Mouse (Mus musculus) intestine, embryonic 14.5 days (tissue): Measurements from ENCODE around the gene Klhl32. TPM values are rescaled to one million over a fixed set of nuclear protein-coding genes. Genes with fewer than 3 reads are reported as not detected.

ENCODE experiments used
- ATAC-seq: fragments of 200-750 bp; cut with Nextera tagmentation; replicated peaks from 2 replicates; pipeline ENCODE4 v1.8.0; 2017; ENCODE audit warnings: low read depth, moderate number of reproducible peaks, moderate TSS enrichment, moderate library complexity; ENCODE audit not compliant: low FRiP score, low TSS enrichment
- DNase-seq: peaks from one replicate; pipeline ENCODE4 v3.0.0-alpha.2; 2018; ENCODE audit warnings: low spot score
- H3K27ac ChIP-seq: fragments of 300-500 bp; sonication (generic); 2 replicates; pipeline ENCODE4 v1.5.1; 2014; ENCODE audit warnings: low read depth, mild to moderate bottlenecking, control low read depth
- H3K27me3 ChIP-seq: fragments of 300-500 bp; sonication (generic); replicated peaks from 2 replicates; pipeline ENCODE4 v1.6.1; 2014; ENCODE audit warnings: low read length, control low read depth; ENCODE audit not compliant: control insufficient read depth, insufficient read depth
- H3K36me3 ChIP-seq: fragments of 300-500 bp; sonication (generic); 2 replicates; pipeline ENCODE4 v1.6.1; 2014; ENCODE audit warnings: low read length, control low read depth; ENCODE audit not compliant: control insufficient read depth, insufficient read depth
- H3K4me1 ChIP-seq: fragments of 300-500 bp; sonication (generic); replicated peaks from 2 replicates; pipeline ENCODE4 v1.6.1; 2014; ENCODE audit warnings: low read length, control low read depth, mixed read lengths; ENCODE audit not compliant: control insufficient read depth, insufficient read depth
- H3K4me2 ChIP-seq: fragments of 300-500 bp; sonication (generic); 2 replicates; pipeline ENCODE4 v1.6.1; 2014; ENCODE audit warnings: low read length
- H3K4me3 ChIP-seq: fragments of 300-500 bp; sonication (generic); 2 replicates; pipeline ENCODE4 v1.5.1; 2014; ENCODE audit warnings: low read depth, low read length, control low read depth, mixed read lengths
- H3K9ac ChIP-seq: fragments of 300-500 bp; sonication (generic); 2 replicates; pipeline ENCODE4 v1.6.1; 2014; ENCODE audit warnings: mild to moderate bottlenecking, low read length
- H3K9me3 ChIP-seq: fragments of 300-500 bp; sonication (generic); 2 replicates; pipeline ENCODE4 v1.6.1; 2016; ENCODE audit warnings: low read length, control low read depth; ENCODE audit not compliant: control insufficient read depth
- WGBS: fragments of 180-500 bp; shearing (Covaris S2); extraction: QIAGEN DNeasy Blood & Tissue Kit; methylation state at CpG from one replicate; pipeline ENCODE4 v1.1.7; 2014; 5-methylcytosine and 5-hydroxymethylcytosine counted together
- polyA plus RNA-seq: library from polyadenylated mRNA; unstranded; fragments of >200 nt; fragmentation: Nextera tagmentation; extraction: Ambion mirVana; gene quantifications from 2 replicates; pipeline ENCODE4 v1.2.1, GENCODE M21; 2014

The Klhl32 gene
- polyA plus RNA-seq, 1 experiment from 2014 or later: 5.5 TPM

- Histone ChIP-seq H3K9me3 (no peaks in the 10 kb centered on the region), H3K4me1 (peaks cover 4% of the 10 kb centered on the region), H3K4me2 (no peak overlapping the region), H3K27me3 (no peaks in the 10 kb centered on the region), H3K9ac (no peak overlapping the region), H3K4me3 (no peak overlapping the region), H3K27ac (no peak overlapping the region), H3K36me3 (no peaks in the 10 kb centered on the region)
- WGBS: 74% methylated on average over 9 of the region's 9 CpGs
- ATAC-seq (no peak), DNase-seq (no peak)
Observed at GRCm38 (mm10) chr4:24631177-24631911, 219.6 kb downstream of the Klhl32 start.

GRCm38 (mm10) chr4:24630430-24630829 lies 220.5 kb downstream of the Klhl32 start:
- Histone ChIP-seq H3K27ac (no peak overlapping the region), H3K4me1 (peaks cover 6% of the 10 kb centered on the region), H3K4me3 (no peak overlapping the region), H3K27me3 (no peaks in the 10 kb centered on the region), H3K4me2 (no peak overlapping the region), H3K36me3 (no peaks in the 10 kb centered on the region), H3K9ac (no peak overlapping the region), H3K9me3 (no peaks in the 10 kb centered on the region)
- 39% methylated on average over 2 of the region's 2 CpGs for WGBS
- ATAC-seq (no peak), DNase-seq (no peak)

- no peaks in the 10 kb centered on the region for H3K36me3 ChIP-seq
- H3K27ac ChIP-seq: no peak overlapping the region
- no peak overlapping the region for H3K9ac ChIP-seq
- WGBS: 77% methylated on average over 1 of the region's 1 CpGs
- ATAC-seq (no peak), DNase-seq (no peak)
- H3K9me3 ChIP-seq: no peaks in the 10 kb centered on the region
- H3K27me3 ChIP-seq: no peaks in the 10 kb centered on the region
- peaks cover 6% of the 10 kb centered on the region for H3K4me1 ChIP-seq
- H3K4me3 ChIP-seq: no peak overlapping the region
- no peak overlapping the region for H3K4me2 ChIP-seq
Observed at GRCm38 (mm10) chr4:24627871-24628270, 223.1 kb downstream of the Klhl32 start.

GRCm38 (mm10) chr4:24626686-24627085 lies 224.2 kb downstream of the Klhl32 start:
- Histone ChIP-seq H3K4me1 (peaks cover 6% of the 10 kb centered on the region), H3K9ac (no peak overlapping the region), H3K27ac (no peak overlapping the region), H3K36me3 (no peaks in the 10 kb centered on the region), H3K4me3 (no peak overlapping the region), H3K9me3 (no peaks in the 10 kb centered on the region), H3K4me2 (no peak overlapping the region), H3K27me3 (no peaks in the 10 kb centered on the region)
- ATAC-seq (no peak), DNase-seq (no peak)
- WGBS: 42% methylated on average over 4 of the region's 4 CpGs

GRCm38 (mm10) chr4:24625951-24626584 lies 224.9 kb downstream of the Klhl32 start:
- Histone ChIP-seq H3K36me3 (no peaks in the 10 kb centered on the region), H3K27ac (no peak overlapping the region), H3K9me3 (no peaks in the 10 kb centered on the region), H3K9ac (no peak overlapping the region), H3K4me2 (no peak overlapping the region), H3K4me3 (no peak overlapping the region), H3K27me3 (no peaks in the 10 kb centered on the region), H3K4me1 (peaks cover 6% of the 10 kb centered on the region)
- 66% methylated on average over 13 of the region's 13 CpGs for WGBS
- no peak; the same call in 1 of the 2 replicates for ATAC-seq
- DNase-seq: no peak

- Histone ChIP-seq H3K27ac (no peak overlapping the region), H3K27me3 (no peaks in the 10 kb centered on the region), H3K36me3 (no peaks in the 10 kb centered on the region), H3K4me2 (no peak overlapping the region), H3K4me3 (no peak overlapping the region), H3K4me1 (peaks cover 5% of the 10 kb centered on the region), H3K9me3 (no peaks in the 10 kb centered on the region), H3K9ac (no peak overlapping the region)
- ATAC-seq (no peak), DNase-seq (no peak)
- 65% methylated on average over 9 of the region's 9 CpGs for WGBS
Observed at GRCm38 (mm10) chr4:24621422-24622187, 229.3 kb downstream of the Klhl32 start.

- Histone ChIP-seq H3K4me2 (no peak overlapping the region), H3K27me3 (no peaks in the 10 kb centered on the region), H3K4me3 (no peak overlapping the region), H3K4me1 (no peaks in the 10 kb centered on the region), H3K36me3 (no peaks in the 10 kb centered on the region), H3K9ac (no peak overlapping the region), H3K9me3 (no peaks in the 10 kb centered on the region), H3K27ac (no peak overlapping the region)
- DNase-seq (no peak), ATAC-seq (no peak)
- WGBS: 82% methylated on average over 5 of the region's 5 CpGs
Observed at GRCm38 (mm10) chr4:24620440-24620839, 230.5 kb downstream of the Klhl32 start.

GRCm38 (mm10) chr4:24620005-24620404 lies 230.9 kb downstream of the Klhl32 start:
- 35% methylated on average over 6 of the region's 6 CpGs for WGBS
- DNase-seq: no peak

More at GRCm38 (mm10) chr4:24620005-24620404, 230.9 kb downstream of the Klhl32 start:
- H3K4me2 ChIP-seq: no peak overlapping the region
- ATAC-seq: 0 out of 2 replicates have a peak, but pooled peaks have one; percentile 36
- no peaks in the 10 kb centered on the region for H3K9me3 ChIP-seq
- H3K4me1 ChIP-seq: no peaks in the 10 kb centered on the region
- no peaks in the 10 kb centered on the region for H3K27me3 ChIP-seq
- H3K36me3 ChIP-seq: no peaks in the 10 kb centered on the region
- H3K27ac ChIP-seq: peak overlapping the region; percentile 64
- no peak overlapping the region for H3K9ac ChIP-seq
- H3K4me3 ChIP-seq: no peak overlapping the region
